Mouse (Mus musculus) MEL (cell line): Measurements from ENCODE around the gene Vmn1r6. TPM values are rescaled to one million over a fixed set of nuclear protein-coding genes. Genes with fewer than 3 reads are reported as not detected.
"Not testable (repeated sequence)": the region's sequence is repeated elsewhere in the genome, so short reads cannot be mapped to it uniquely, and the experiment has no call there.

Experiments used
- DNase-seq: peaks from one replicate; pipeline ENCODE4 v3.0.0; 2011; ENCODE audit warnings: low read depth, low spot score
- H3K27ac ChIP-seq: 2 replicates; pipeline ENCODE4 v1.5.1; 2012; ENCODE audit warnings: low read depth, mild to moderate bottlenecking, control low read depth, low read length, moderate library complexity; ENCODE audit not compliant: control insufficient read depth
- H3K27me3 ChIP-seq, 2 experiments: fragments of 150-350 bp in 1 of 2; sonication (generic) in 1 of 2; 2 replicates each; pipeline ENCODE4 v1.6.1; 2012; ENCODE audit warnings: low read length in 2 of 2, mild to moderate bottlenecking in 2 of 2, improper control_type of control experiment in 1 of 2, moderate library complexity in 1 of 2; ENCODE audit not compliant: insufficient read depth in 2 of 2, control insufficient read depth in 1 of 2
- H3K36me3 ChIP-seq, 2 experiments: 2 replicates each; pipeline ENCODE4 v1.6.1; 2012 to 2014; ENCODE audit warnings: low read length in 2 of 2, improper control_type of control experiment in 1 of 2, inconsistent platforms in 1 of 2, mild to moderate bottlenecking in 1 of 2; ENCODE audit not compliant: insufficient read depth in 2 of 2, control insufficient read depth in 1 of 2
- H3K4me1 ChIP-seq, 2 experiments: fragments of 150-350 bp in 1 of 2; sonication (generic) in 1 of 2; 2 replicates each; pipeline ENCODE4 v1.6.1; 2012; ENCODE audit warnings: low read length in 2 of 2, improper control_type of control experiment in 1 of 2, mild to moderate bottlenecking in 1 of 2; ENCODE audit not compliant: insufficient read depth in 2 of 2, control insufficient read depth in 1 of 2
- H3K4me3 ChIP-seq, 2 experiments: fragments of 150-350 bp in 1 of 2; sonication (generic) in 1 of 2; 2 replicates each; pipeline ENCODE4 v1.5.1; 2012; ENCODE audit warnings: low read depth in 2 of 2, low read length in 2 of 2, mild to moderate bottlenecking in 2 of 2, moderate library complexity in 2 of 2, control low read depth in 1 of 2, improper control_type of control experiment in 1 of 2; ENCODE audit not compliant: control insufficient read depth in 1 of 2, insufficient read depth in 1 of 2
- H3K79me2 ChIP-seq: 2 replicates; pipeline ENCODE4 v1.6.1; 2012; ENCODE audit warnings: mild to moderate bottlenecking, low read length, moderate library complexity; ENCODE audit not compliant: control insufficient read depth, poor library complexity, insufficient read depth
- H3K9ac ChIP-seq: 2 replicates; pipeline ENCODE4 v1.6.1; 2012; ENCODE audit warnings: low read depth, mild to moderate bottlenecking, control low read depth, low read length, moderate library complexity; ENCODE audit not compliant: control insufficient read depth, poor library complexity, severe bottlenecking
- H3K9me3 ChIP-seq: fragments of 150-350 bp; sonication (generic); replicated peaks from 2 replicates; pipeline ENCODE4 v1.6.1; 2012; ENCODE audit warnings: mild to moderate bottlenecking, low read length, improper control_type of control experiment, moderate library complexity; ENCODE audit not compliant: insufficient read depth
- CTCF ChIP-seq, 3 experiments: IDR thresholded peaks in 2 of 3; conservative IDR thresholded peaks in 1 of 3; 2 replicates each; pipeline ENCODE4 v1.5.1; 2011 to 2012; ENCODE audit warnings: low read length in 3 of 3, low read depth in 2 of 3, mild to moderate bottlenecking in 2 of 3, improper control_type of control experiment in 1 of 3, inconsistent platforms in 1 of 3, mixed read lengths in 1 of 3, moderate library complexity in 1 of 3; ENCODE audit not compliant: control insufficient read depth in 1 of 3, insufficient read depth in 1 of 3, poor library complexity in 1 of 3, severe bottlenecking in 1 of 3
- ELF1 ChIP-seq: IDR thresholded peaks from 2 replicates; pipeline ENCODE4 v1.6.1; 2014; ENCODE audit warnings: low read depth, mild to moderate bottlenecking, inconsistent platforms, low read length, improper control_type of control experiment, moderate library complexity
- KAT2A ChIP-seq: conservative IDR thresholded peaks from 2 replicates; pipeline ENCODE4 v1.6.1; 2012; ENCODE audit warnings: low read depth, low read length, improper control_type of control experiment, inconsistent platforms
- MAFK ChIP-seq: IDR thresholded peaks from 2 replicates; pipeline ENCODE4 v1.6.1; 2011; ENCODE audit warnings: low read depth, mild to moderate bottlenecking, low read length, improper control_type of control experiment, borderline replicate concordance
- MAZ ChIP-seq: IDR thresholded peaks from 2 replicates; pipeline ENCODE4 v1.6.1; 2012; ENCODE audit warnings: low read depth, mild to moderate bottlenecking, inconsistent platforms, low read length, improper control_type of control experiment
- POLR2A ChIP-seq, 2 experiments: IDR thresholded peaks; 2 replicates each; pipeline ENCODE4 v1.6.1; 2011 to 2012; ENCODE audit warnings: low read length in 2 of 2, mild to moderate bottlenecking in 2 of 2, control low read depth in 1 of 2, improper control_type of control experiment in 1 of 2, low read depth in 1 of 2, moderate library complexity in 1 of 2; ENCODE audit not compliant: control insufficient read depth in 1 of 2, insufficient read depth in 1 of 2, poor library complexity in 1 of 2
- POLR2AphosphoS2 ChIP-seq: IDR thresholded peaks from 2 replicates; pipeline ENCODE4 v1.6.1; 2011; ENCODE audit warnings: low read length, improper control_type of control experiment
- RCOR1 ChIP-seq: IDR thresholded peaks from 2 replicates; pipeline ENCODE4 v1.6.1; 2012; ENCODE audit warnings: low read depth, mild to moderate bottlenecking, inconsistent platforms, low read length, improper control_type of control experiment
- SIN3A ChIP-seq: IDR thresholded peaks from 2 replicates; pipeline ENCODE4 v1.6.1; 2012; ENCODE audit warnings: low read length, improper control_type of control experiment, inconsistent platforms
- USF1 ChIP-seq: IDR thresholded peaks from 2 replicates; pipeline ENCODE4 v1.6.1; 2014; ENCODE audit warnings: low read depth, mild to moderate bottlenecking, inconsistent platforms, low read length, improper control_type of control experiment, moderate library complexity
- ZKSCAN1 ChIP-seq: IDR thresholded peaks from 2 replicates; pipeline ENCODE4 v1.6.1; 2012; ENCODE audit warnings: low read depth, mild to moderate bottlenecking, inconsistent platforms, low read length, improper control_type of control experiment, moderate library complexity
- ZMIZ1 ChIP-seq: IDR thresholded peaks from 2 replicates; pipeline ENCODE4 v1.6.1; 2012; ENCODE audit warnings: low read depth, mild to moderate bottlenecking, inconsistent platforms, low read length, improper control_type of control experiment, moderate library complexity
- polyA plus RNA-seq, 2 experiments: library from polyadenylated mRNA; stranded (reverse) in 1 of 2; unstranded in 1 of 2; fragments of >175 nt in 1 of 2; fragments of >200 nt in 1 of 2; gene quantifications; 2 replicates each; pipeline versions ENCODE4 v1.2.1 to v1.2.4; 2012; ENCODE audit warnings: low replicate concordance in 2 of 2, low read depth in 1 of 2; ENCODE audit not compliant: insufficient read length in 2 of 2, insufficient read depth in 1 of 2, missing spikeins in 1 of 2
- total RNA-seq: library from RNA; depleted of rRNA; stranded (reverse); fragments of 300-350 nt; gene quantifications from 2 replicates; pipeline ENCODE4 v1.2.3, GENCODE M21; 2012

The Vmn1r6 gene
- total and polyA plus RNA-seq, 3 experiments: 0.01 TPM; not detected in 2

GRCm38 (mm10) chr6:56969973-56970372, 27.1 kb upstream of the Vmn1r6 start, which contains the start of gene Vmn1r5:
Gene Vmn1r5, plus strand, starts transcription at chr6:56970273.
- H3K9me3 ChIP-seq: no peaks in the 10 kb centered on the region
- H3K9ac ChIP-seq: no peak within 1 kb of the TSS
- no peak for TF ChIP-seq POLR2AphosphoS2
- TF ChIP-seq USF1: no peak
- TF ChIP-seq MAZ: no peak
- H3K79me2 ChIP-seq: no peaks in the 10 kb centered on the region
- no peaks in the 10 kb centered on the region for H3K27me3 ChIP-seq
- no peak for DNase-seq
- H3K4me3 ChIP-seq: no peak within 1 kb of the TSS
- H3K36me3 ChIP-seq: no peaks in the 10 kb centered on the region
- no peak within 1 kb of the TSS for H3K27ac ChIP-seq
- no peaks in the 10 kb centered on the region for H3K4me1 ChIP-seq

- DNase-seq, H3K4me3 ChIP-seq, H3K79me2 ChIP-seq, H3K9ac ChIP-seq, H3K36me3 ChIP-seq, H3K27ac ChIP-seq, H3K27me3 ChIP-seq, H3K4me1 ChIP-seq, H3K9me3 ChIP-seq: not testable (repeated sequence)
Observed at GRCm38 (mm10) chr6:57025224-57025623, 28.2 kb downstream of the Vmn1r6 start, which contains the start of gene Vmn1r7. Gene Vmn1r7, minus strand, starts transcription at chr6:57025324.

- TF ChIP-seq ELF1: no peak
- TF ChIP-seq MAZ: no peak
- no peak for TF ChIP-seq ZMIZ1
- no peak for TF ChIP-seq CTCF (IDR thresholded peaks at IDR 0.05 in 2 of 3, conservative IDR thresholded peaks at IDR 0.05 in 1 of 3; ENCODE audit: control insufficient read depth in 1 of 3, insufficient read depth in 1 of 3, low read depth in 2 of 3, low read length in 3 of 3, poor library complexity in 1 of 3, severe bottlenecking in 1 of 3)
- no peak for TF ChIP-seq POLR2AphosphoS2
- TF ChIP-seq SIN3A: no peak
- no peak for TF ChIP-seq KAT2A
- TF ChIP-seq RCOR1: no peak
- no peak for TF ChIP-seq MAFK
- no peak for TF ChIP-seq POLR2A (IDR thresholded peaks at IDR 0.05; ENCODE audit: control insufficient read depth in 1 of 2, insufficient read depth in 1 of 2, low read depth in 1 of 2, low read length in 2 of 2, poor library complexity in 1 of 2)
- no peak for TF ChIP-seq ZKSCAN1
- no peaks in the 10 kb centered on the region for H3K9me3 ChIP-seq
- H3K4me1 ChIP-seq: no peaks in the 10 kb centered on the region
- no peaks in the 10 kb centered on the region for H3K36me3 ChIP-seq
- H3K27ac ChIP-seq: no peak within 1 kb of the TSS
- H3K27me3 ChIP-seq: no peaks in the 10 kb centered on the region
- no peak within 1 kb of the TSS for H3K9ac ChIP-seq
- no peaks in the 10 kb centered on the region for H3K79me2 ChIP-seq
- DNase-seq: no peak
- no peak within 1 kb of the TSS for H3K4me3 ChIP-seq
Observed at GRCm38 (mm10) chr6:57031984-57032383, 34.9 kb downstream of the Vmn1r6 start, which contains the start of gene Vmn1r8. Gene Vmn1r8, plus strand, starts transcription at chr6:57032284.
